Mouse (Mus musculus) midbrain, embryonic 11.5 days (tissue): Measurements from ENCODE around the gene Olfr398. TPM values are rescaled to one million over a fixed set of nuclear protein-coding genes. Genes with fewer than 3 reads are reported as not detected.

Experiments
- ATAC-seq: fragments of 200-750 bp; cut with Nextera tagmentation; 2 replicates; pipeline ENCODE4 v1.8.0; 2017; ENCODE audit warnings: moderate TSS enrichment, moderate library complexity; ENCODE audit not compliant: low FRiP score
- DNase-seq: peaks from one replicate; pipeline ENCODE4 v3.0.0; 2015; ENCODE audit warnings: low spot score; ENCODE audit errors: missing footprints
- H3K27ac ChIP-seq: fragments of 300-500 bp; sonication (generic); 2 replicates; pipeline ENCODE4 v1.5.1; 2014; ENCODE audit warnings: low read depth, low read length
- H3K27me3 ChIP-seq: fragments of 300-500 bp; sonication (generic); 2 replicates; pipeline ENCODE4 v1.6.1; 2014; ENCODE audit warnings: mild to moderate bottlenecking, low read length, moderate library complexity, mixed read lengths; ENCODE audit not compliant: control insufficient read depth, insufficient read depth
- H3K36me3 ChIP-seq: fragments of 300-500 bp; sonication (generic); 2 replicates; pipeline ENCODE4 v1.6.1; 2014; ENCODE audit warnings: mild to moderate bottlenecking, low read length, moderate library complexity, mixed read lengths; ENCODE audit not compliant: control insufficient read depth, insufficient read depth
- H3K4me1 ChIP-seq: fragments of 300-500 bp; sonication (generic); 2 replicates; pipeline ENCODE4 v1.6.1; 2014; ENCODE audit warnings: low read length; ENCODE audit not compliant: control insufficient read depth, insufficient read depth
- H3K4me2 ChIP-seq: fragments of 300-500 bp; sonication (generic); 2 replicates; pipeline ENCODE4 v1.6.1; 2014; ENCODE audit warnings: mild to moderate bottlenecking, moderate library complexity
- H3K4me3 ChIP-seq: fragments of 300-500 bp; sonication (generic); 2 replicates; pipeline ENCODE4 v1.5.1; 2014; ENCODE audit warnings: low read depth, low read length
- H3K9ac ChIP-seq: fragments of 300-500 bp; sonication (generic); 2 replicates; pipeline ENCODE4 v1.6.1; 2014; ENCODE audit warnings: low read length
- H3K9me3 ChIP-seq: fragments of 300-500 bp; sonication (generic); 2 replicates; pipeline ENCODE4 v1.6.1; 2016; ENCODE audit warnings: low read length; ENCODE audit not compliant: control insufficient read depth
- WGBS: fragments of 180-500 bp; shearing (Covaris S2); extraction: QIAGEN DNeasy Blood & Tissue Kit; methylation state at CpG from one replicate; pipeline ENCODE4 v1.1.7; 2014; 5-methylcytosine and 5-hydroxymethylcytosine counted together
- polyA plus RNA-seq: library from polyadenylated mRNA; unstranded; fragments of >200 nt; fragmentation: Nextera tagmentation; extraction: Ambion mirVana; gene quantifications from 2 replicates; pipeline ENCODE4 v1.2.1, GENCODE M21; 2014

Gene Olfr398
- not detected in 2 replicates for polyA plus RNA-seq

GRCm38 (mm10) chr11:73990307-73990706 lies at the start of gene Olfr398:
Olfr398 (minus strand) TSS chr11:73990407.
- H3K27ac ChIP-seq = no peak within 1 kb of the TSS
- H3K36me3 ChIP-seq = no peaks in the 10 kb centered on the region
- ATAC-seq = no peak
- H3K9ac ChIP-seq = no peak within 1 kb of the TSS
- no peak within 1 kb of the TSS for H3K4me2 ChIP-seq
- no peak within 1 kb of the TSS for H3K4me3 ChIP-seq
- H3K9me3 ChIP-seq = peaks cover 12% of the 10 kb centered on the region
- no peak for DNase-seq
- H3K4me1 ChIP-seq = no peaks in the 10 kb centered on the region
- no peaks in the 10 kb centered on the region for H3K27me3 ChIP-seq

DNA sequence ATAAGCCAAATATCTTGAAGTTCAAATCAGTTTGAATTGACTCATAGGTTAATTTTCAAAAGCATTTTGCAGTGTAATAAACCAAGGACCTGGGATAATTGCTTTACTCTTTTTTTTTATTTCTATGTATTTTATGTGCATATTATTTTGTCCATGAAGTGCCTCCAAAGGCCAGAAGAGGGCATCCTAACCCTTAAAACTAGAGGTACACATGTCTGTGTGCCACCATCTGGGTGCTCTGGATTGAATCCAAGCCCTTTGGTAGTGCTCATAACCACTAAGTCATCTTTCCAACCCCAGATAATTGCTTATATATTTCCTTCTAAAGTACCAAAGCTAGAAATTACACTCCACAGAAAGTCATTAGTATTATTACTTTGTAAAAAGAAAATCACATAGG lies 2.9 kb upstream of the Olfr398 start:
- ATAC-seq = no peak
- no peaks in the 10 kb centered on the region for H3K27me3 ChIP-seq
- no peaks in the 10 kb centered on the region for H3K36me3 ChIP-seq
- no peak for DNase-seq
- H3K4me3 ChIP-seq = no peak overlapping the region
- H3K9ac ChIP-seq = no peak overlapping the region
- H3K9me3 ChIP-seq = peaks cover 12% of the 10 kb centered on the region; the same call in 1 of the 2 replicates
- no peak overlapping the region for H3K27ac ChIP-seq
- H3K4me2 ChIP-seq = no peak overlapping the region
- no peaks in the 10 kb centered on the region for H3K4me1 ChIP-seq

DNA sequence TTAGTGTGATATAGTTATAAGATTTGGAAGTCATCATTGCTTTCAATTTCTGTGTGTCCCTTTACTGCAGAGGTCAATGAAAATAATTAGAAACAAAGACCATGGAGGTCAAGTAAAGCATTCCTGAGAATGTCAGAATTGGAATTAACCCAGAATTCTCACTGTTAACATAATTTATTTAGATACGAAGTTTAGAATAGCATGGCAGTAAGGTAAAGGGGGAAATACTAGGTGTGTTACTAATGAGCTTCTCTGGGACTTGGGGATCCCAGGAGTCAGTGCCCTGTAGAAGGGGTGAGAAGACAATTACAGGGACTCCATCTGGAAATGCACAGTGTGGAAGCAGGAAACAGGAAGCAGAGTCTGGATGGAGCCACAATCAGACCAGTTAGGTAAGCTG lies 29.7 kb downstream of the Olfr398 start, which contains the start of gene Olfr397:
Olfr397 (plus strand) TSS at position 301 of the 400 bp plus-strand sequence.
- Histone ChIP-seq H3K9ac (no peak within 1 kb of the TSS), H3K9me3 (peaks cover 3% of the 10 kb centered on the region; the same call in 1 of the 2 replicates), H3K4me2 (no peak within 1 kb of the TSS), H3K27me3 (no peaks in the 10 kb centered on the region), H3K4me3 (no peak within 1 kb of the TSS), H3K36me3 (no peaks in the 10 kb centered on the region), H3K4me1 (no peaks in the 10 kb centered on the region), H3K27ac (no peak within 1 kb of the TSS)
- ATAC-seq = no peak
- no peak for DNase-seq
- 74% methylated on average over 1 of the region's 1 CpGs for WGBS

DNA sequence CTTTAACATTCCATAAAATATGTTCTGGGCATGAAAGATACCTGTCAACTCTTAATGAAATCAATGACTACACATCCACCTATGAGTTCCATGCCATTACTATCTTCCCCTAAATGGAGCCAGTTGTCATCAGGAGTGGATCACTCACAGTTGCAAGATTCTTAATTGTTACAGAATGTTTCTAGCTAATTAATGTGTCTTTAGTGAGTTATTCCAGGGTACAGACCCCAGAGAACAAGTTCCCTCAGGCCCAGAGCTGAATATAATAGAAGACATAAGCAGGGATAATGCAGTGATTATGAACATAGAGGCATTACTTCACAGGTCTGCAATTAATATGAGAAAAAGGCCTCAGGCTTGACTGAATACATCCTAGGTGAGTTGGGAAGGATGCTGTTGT lies 53.8 kb downstream of the Olfr398 start, which contains the start of gene Olfr23:
Olfr23 (plus strand) TSS at position 301 of the 400 bp plus-strand sequence.
- Histone ChIP-seq H3K36me3 (no peaks in the 10 kb centered on the region), H3K27me3 (no peaks in the 10 kb centered on the region), H3K9ac (no peak within 1 kb of the TSS), H3K9me3 (peaks cover 4% of the 10 kb centered on the region; the same call in 1 of the 2 replicates), H3K4me2 (no peak within 1 kb of the TSS), H3K27ac (no peak within 1 kb of the TSS), H3K4me1 (no peaks in the 10 kb centered on the region), H3K4me3 (no peak within 1 kb of the TSS)
- no peak for DNase-seq
- no peak for ATAC-seq

Other genes starting within 250 kb of the Olfr398 start
- gene Olfr389, start 209.7 kb downstream of the Olfr398 start, polyA plus RNA-seq = not detected in 2 replicates
- gene Olfr390, start 207.4 kb downstream of the Olfr398 start, polyA plus RNA-seq = not detected in 2 replicates
- gene Olfr391-ps, start 187.4 kb downstream of the Olfr398 start, polyA plus RNA-seq = not detected in 2 replicates
- not detected in 2 replicates for gene Olfr392, start 173.4 kb downstream of the Olfr398 start, polyA plus RNA-seq
- gene Olfr393, start 139.0 kb downstream of the Olfr398 start, polyA plus RNA-seq = not detected in 2 replicates
- gene Olfr394, start 99.6 kb downstream of the Olfr398 start, polyA plus RNA-seq = not detected in 2 replicates
- gene Olfr395, start 81.1 kb downstream of the Olfr398 start, polyA plus RNA-seq = not detected in 2 replicates
- not detected in 2 replicates for gene Olfr23, start 53.7 kb downstream of the Olfr398 start, polyA plus RNA-seq
- gene Olfr397, start 29.6 kb downstream of the Olfr398 start, polyA plus RNA-seq = not detected in 2 replicates
- gene Olfr139, start 66.1 kb upstream of the Olfr398 start, polyA plus RNA-seq = not detected in 2 replicates
- gene Olfr399, start 66.2 kb upstream of the Olfr398 start, polyA plus RNA-seq = not detected in 2 replicates
- not detected in 2 replicates for gene Zfp616, start 79.5 kb upstream of the Olfr398 start, polyA plus RNA-seq
- not detected in 2 replicates for gene Olfr401, start 123.3 kb upstream of the Olfr398 start, polyA plus RNA-seq
- not detected in 2 replicates for gene Olfr402, start 163.1 kb upstream of the Olfr398 start, polyA plus RNA-seq
- not detected in 2 replicates for gene Olfr403, start 195.8 kb upstream of the Olfr398 start, polyA plus RNA-seq
- not detected in 2 replicates for gene Olfr43, start 221.0 kb upstream of the Olfr398 start, polyA plus RNA-seq